Mouse (Mus musculus) retina, postnatal 1 day (tissue): ENCODE results near the gene Slc7a11.
A peak's percentile ranks its signal among the peaks of the same experiment; 100 is the strongest.

Experiments used
- DNase-seq: peaks from one replicate; pipeline ENCODE4 v3.0.0-alpha.2; 2012

Gene Slc7a11

GRCm38 (mm10) chr3:49983429-49984268 is 459.8 kb downstream of the Slc7a11 start:
- DNase-seq = no peak

- DNase-seq = no peak
These were observed 469.4 kb downstream of the Slc7a11 start for GRCm38 (mm10) chr3:49973994-49974393.

DNA sequence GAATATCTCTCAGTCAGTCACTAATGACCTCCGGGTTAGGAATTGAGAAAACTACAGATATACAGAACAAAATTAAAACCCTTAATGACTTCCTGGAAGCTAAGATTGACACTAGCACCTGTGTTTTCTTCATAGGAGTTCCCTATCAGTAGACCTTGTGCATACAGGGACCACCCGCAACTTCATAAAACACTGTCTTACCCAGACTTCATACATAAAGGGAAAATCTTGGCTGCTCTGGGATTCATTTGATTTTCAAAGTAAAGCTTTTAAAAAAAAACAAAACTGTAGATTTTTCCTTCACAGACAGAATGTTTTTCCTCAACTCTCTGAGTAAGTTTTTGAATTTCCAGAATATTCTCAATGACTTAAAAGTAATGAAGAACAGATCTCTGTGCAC is 477.8 kb downstream of the Slc7a11 start:
- no peak for DNase-seq

DNA sequence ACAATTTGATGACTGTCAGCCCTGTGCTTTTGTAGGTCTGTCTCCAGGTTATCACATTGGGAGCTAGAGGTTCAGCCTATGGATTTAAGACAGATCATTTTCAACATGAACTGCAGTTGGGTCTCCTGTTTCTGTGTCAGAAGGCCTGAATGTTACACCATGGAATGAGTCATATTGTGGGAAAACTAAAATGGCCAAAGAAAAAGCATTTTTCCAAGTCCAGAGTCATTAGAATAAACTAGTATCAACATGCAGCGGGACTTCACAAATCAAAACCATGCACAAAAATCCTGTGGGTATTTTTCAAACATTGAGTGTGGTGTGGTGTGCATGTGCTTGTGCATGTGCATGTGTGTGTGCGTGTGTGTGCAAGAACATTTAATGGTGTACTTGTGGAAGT is 482.8 kb downstream of the Slc7a11 start:
- no peak for DNase-seq

DNA sequence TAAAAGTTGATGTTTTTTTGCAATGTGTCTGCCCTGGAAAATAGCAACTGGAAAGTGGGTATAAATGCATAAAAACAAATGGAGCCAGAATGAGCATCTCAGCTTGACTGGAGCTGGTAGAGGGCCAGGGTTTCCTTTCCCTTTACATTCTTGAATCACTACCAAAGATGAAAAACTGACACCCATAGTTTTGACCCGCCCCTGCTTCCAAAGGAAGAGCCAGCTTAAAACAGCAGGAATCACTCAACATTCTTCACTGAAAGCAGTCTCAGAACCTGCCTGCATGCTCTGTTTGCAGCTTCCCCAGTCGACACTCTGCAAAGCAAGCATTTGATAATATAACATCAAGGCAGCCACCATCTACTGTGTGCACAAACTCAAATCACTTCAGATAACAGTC is 496.6 kb downstream of the Slc7a11 start:
- DNase-seq = no peak

- DNase-seq = no peak
These were observed 498.6 kb downstream of the Slc7a11 start for GRCm38 (mm10) chr3:49944783-49945182.

DNA sequence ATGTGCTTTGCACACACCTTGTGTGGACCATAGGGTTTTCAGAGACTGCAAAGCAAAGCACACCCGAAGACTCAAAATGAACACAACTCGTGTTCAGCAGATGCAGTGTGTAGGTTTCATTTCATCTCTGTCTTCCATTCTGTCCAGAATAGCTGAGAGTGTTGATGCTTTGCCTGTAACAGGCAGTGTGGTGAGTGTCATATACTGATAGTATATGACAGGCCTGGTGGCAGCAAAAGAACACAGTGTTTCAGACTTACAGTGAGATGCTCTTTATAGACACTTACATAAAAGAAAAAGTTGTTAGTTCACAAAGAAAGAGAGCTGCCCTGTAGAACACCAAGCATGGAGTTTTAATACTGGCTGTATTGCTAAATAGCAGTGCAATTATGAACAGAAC is 505.8 kb downstream of the Slc7a11 start:
- peak; percentile 18 for DNase-seq

- no peak for DNase-seq
These were observed 513.9 kb downstream of the Slc7a11 start for GRCm38 (mm10) chr3:49929496-49929895.

- DNase-seq = no peak
These were observed 514.7 kb downstream of the Slc7a11 start for GRCm38 (mm10) chr3:49928509-49929263.

- no peak for DNase-seq
These were observed 529.5 kb downstream of the Slc7a11 start for GRCm38 (mm10) chr3:49913929-49914328.

- DNase-seq = peak; percentile 40
These were observed 532.5 kb downstream of the Slc7a11 start for GRCm38 (mm10) chr3:49910922-49911321.

- DNase-seq = no peak
These were observed 534.7 kb downstream of the Slc7a11 start for GRCm38 (mm10) chr3:49908426-49909341.

DNA sequence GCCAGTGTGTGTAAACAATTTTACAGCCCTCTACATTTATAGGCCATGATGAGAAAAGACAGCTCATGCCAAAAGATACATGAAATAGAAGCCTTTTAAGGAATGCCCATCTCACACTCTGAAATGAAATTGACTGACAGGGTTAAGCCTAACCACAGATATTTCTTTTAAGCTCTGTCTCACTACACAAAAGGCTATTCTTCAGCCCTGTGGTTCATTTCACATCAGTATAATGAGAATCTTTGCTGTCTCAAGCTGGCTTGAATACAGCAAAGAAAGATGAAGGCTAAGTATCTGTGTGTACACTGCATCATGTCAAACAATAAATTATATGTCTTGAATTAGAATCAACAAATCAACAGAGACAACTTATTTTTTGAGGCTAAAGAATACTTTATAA is 549.5 kb downstream of the Slc7a11 start:
- DNase-seq = peak; percentile 69

- DNase-seq = peak; percentile 25
These were observed 556.1 kb downstream of the Slc7a11 start for GRCm38 (mm10) chr3:49887359-49887758.

- DNase-seq = peak; percentile 93
These were observed 557.0 kb downstream of the Slc7a11 start for GRCm38 (mm10) chr3:49886220-49886945.

DNA sequence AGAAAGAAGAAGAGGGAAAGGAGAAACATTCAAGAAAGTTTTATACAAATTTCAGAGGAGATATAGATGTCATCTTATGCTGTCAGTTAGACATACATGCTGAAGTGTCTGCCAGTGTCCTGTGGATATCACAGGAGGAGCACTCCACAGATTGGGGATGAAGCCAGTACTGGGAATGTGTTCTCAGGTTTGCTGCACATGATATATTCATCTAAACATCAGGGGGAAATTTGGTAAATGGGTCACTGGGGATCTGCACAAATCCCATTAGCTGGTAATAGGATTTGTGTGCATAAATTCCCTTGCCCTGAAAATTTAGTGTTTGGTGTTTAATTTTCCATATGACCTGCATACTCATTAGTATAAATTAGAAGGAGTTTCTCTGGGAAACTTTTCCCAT is 562.9 kb downstream of the Slc7a11 start:
- DNase-seq = peak; percentile 60

DNA sequence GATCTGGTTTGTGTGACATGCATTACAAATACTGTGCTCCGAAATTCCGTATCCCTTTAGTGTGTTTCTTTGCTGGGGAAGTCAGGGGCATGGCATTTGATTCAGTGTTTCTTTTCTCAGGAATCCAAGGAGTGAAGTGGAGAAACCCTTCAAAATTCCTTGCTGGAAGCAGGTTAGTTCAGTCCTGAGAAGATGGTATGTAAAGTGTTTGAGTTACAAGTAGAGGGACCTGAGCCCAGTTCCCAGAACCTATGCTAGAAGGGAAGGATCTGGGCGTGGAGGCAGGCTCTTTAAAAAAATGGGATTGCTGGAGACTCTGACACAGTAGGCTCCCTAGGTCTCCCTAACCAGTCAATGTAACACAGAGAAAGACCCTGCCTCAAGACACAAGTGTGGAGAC is 572.6 kb downstream of the Slc7a11 start:
- DNase-seq = no peak

- peak; percentile 47 for DNase-seq
These were observed 575.3 kb downstream of the Slc7a11 start for GRCm38 (mm10) chr3:49867951-49868584.

DNA sequence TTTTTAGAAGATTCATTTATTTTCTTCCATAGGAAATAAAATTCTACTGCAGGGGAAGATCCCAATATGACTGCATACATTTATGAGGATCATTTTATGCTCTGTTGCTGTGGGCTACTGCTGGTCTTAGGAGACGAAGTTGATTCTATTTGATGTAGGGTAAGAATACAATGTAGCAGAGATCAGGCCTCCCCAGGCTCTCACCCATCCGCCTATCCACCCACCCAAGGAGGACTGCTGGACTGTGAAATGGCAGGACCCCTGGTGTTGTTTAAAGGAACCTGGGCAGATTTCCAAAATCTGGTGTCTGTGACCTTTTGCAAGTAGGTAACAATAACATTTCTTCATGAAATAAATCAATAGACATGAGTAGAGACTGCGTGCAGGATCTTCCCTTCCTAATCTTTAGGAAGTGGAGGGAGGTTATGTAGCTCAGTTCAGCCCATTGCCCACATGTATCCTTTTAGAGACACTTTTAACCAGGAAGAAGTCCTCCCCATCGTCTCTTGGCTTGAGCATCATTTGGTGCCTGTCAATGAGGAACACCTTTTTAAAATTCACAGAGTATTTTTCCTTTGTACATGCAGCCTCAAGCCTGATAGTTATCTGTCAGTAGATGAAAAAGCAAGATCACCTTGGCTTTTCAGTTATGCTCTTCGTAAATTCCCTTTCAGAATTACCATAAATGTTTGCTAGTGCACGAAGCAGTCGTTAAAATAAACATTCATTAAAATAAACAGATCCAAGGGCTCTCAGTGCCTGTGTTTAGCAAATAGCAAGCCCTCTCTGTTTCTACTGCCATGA is 576.1 kb downstream of the Slc7a11 start:
- no peak for DNase-seq

- DNase-seq = peak; percentile 85
These were observed 577.3 kb downstream of the Slc7a11 start for GRCm38 (mm10) chr3:49866061-49866515.

- DNase-seq = no peak
These were observed 586.6 kb downstream of the Slc7a11 start for GRCm38 (mm10) chr3:49856797-49857196.
